Mouse (Mus musculus) kidney, postnatal 0 days (tissue): ENCODE measurements around the gene Fbrs. TPM values are rescaled to one million over a fixed set of nuclear protein-coding genes. Genes with fewer than 3 reads are reported as not detected.

Source experiments
- ATAC-seq: fragments of 200-750 bp; cut with Nextera tagmentation; replicated peaks from 2 replicates; pipeline ENCODE4 v1.8.0; 2017; ENCODE audit warnings: low read depth, moderate number of reproducible peaks, moderate TSS enrichment, moderate library complexity; ENCODE audit not compliant: low FRiP score
- DNase-seq: peaks from one replicate; pipeline ENCODE4 v3.0.0-alpha.2; 2016; ENCODE audit warnings: low spot score
- H3K27ac ChIP-seq: fragments of 300-500 bp; sonication (generic); 2 replicates; pipeline ENCODE4 v1.5.1; 2014; ENCODE audit warnings: mild to moderate bottlenecking
- H3K27me3 ChIP-seq: fragments of 300-500 bp; sonication (generic); 2 replicates; pipeline ENCODE4 v1.6.1; 2014; ENCODE audit warnings: low read length, mixed read lengths; ENCODE audit not compliant: insufficient read depth
- H3K36me3 ChIP-seq: fragments of 300-500 bp; sonication (generic); 2 replicates; pipeline ENCODE4 v1.6.1; 2014; ENCODE audit warnings: low read length, mixed read lengths; ENCODE audit not compliant: insufficient read depth
- H3K4me1 ChIP-seq: fragments of 300-500 bp; sonication (generic); replicated peaks from 2 replicates; pipeline ENCODE4 v1.6.1; 2014; ENCODE audit warnings: antibody characterized with exemption, low read length, mixed read lengths; ENCODE audit not compliant: insufficient read depth
- H3K4me2 ChIP-seq: fragments of 300-500 bp; sonication (generic); 2 replicates; pipeline ENCODE4 v1.6.1; 2014; ENCODE audit warnings: mild to moderate bottlenecking, low read length, moderate library complexity, mixed read lengths
- H3K4me3 ChIP-seq: fragments of 300-500 bp; sonication (generic); replicated peaks from 2 replicates; pipeline ENCODE4 v1.5.1; 2014; ENCODE audit warnings: low read depth, low read length
- H3K9ac ChIP-seq: fragments of 300-500 bp; sonication (generic); 2 replicates; pipeline ENCODE4 v1.6.1; 2014; ENCODE audit warnings: low read depth, low read length
- H3K9me3 ChIP-seq: fragments of 300-500 bp; sonication (generic); replicated peaks from 2 replicates; pipeline ENCODE4 v1.6.1; 2016; ENCODE audit warnings: low read length, inconsistent platforms, mixed read lengths
- CTCF ChIP-seq: IDR thresholded peaks from 2 replicates; pipeline ENCODE4 v1.5.1; 2016; ENCODE audit warnings: antibody characterized with exemption, low read depth, mild to moderate bottlenecking, moderate library complexity
- WGBS: fragments of 180-500 bp; shearing (Covaris S2); extraction: QIAGEN DNeasy Blood & Tissue Kit; methylation state at CpG from one replicate; pipeline ENCODE4 v1.1.7; 2014; 5-methylcytosine and 5-hydroxymethylcytosine counted together
- microRNA-seq: library from miRNA; unstranded; fragments of <30 nt; microRNA quantifications from one replicate; pipeline ENCODE4, GENCODE M21; 2016
- polyA plus RNA-seq: library from polyadenylated mRNA; unstranded; fragments of >200 nt; fragmentation: Nextera tagmentation; extraction: Ambion mirVana; gene quantifications from 2 replicates; pipeline ENCODE4 v1.2.1, GENCODE M21; 2015

The Fbrs gene
- polyA plus RNA-seq, 1 experiment from 2014 or later = 8.7 TPM

- Histone ChIP-seq H3K36me3 (peaks cover 11% of the 10 kb centered on the region; the same call in 1 of the 2 replicates), H3K4me2 (peak overlapping the region; percentile 63), H3K9me3 (no peaks in the 10 kb centered on the region), H3K27me3 (no peaks in the 10 kb centered on the region), H3K4me3 (peak overlapping the region; percentile 83), H3K9ac (peak overlapping the region; percentile 96), H3K27ac (peak overlapping the region; percentile 99), H3K4me1 (0 out of 2 replicates have a peak, but pooled peaks cover 5% of the 10 kb centered on the region)
- under 1% methylated on average over 75 of the region's 93 CpGs for WGBS
- peak; percentile 80 for ATAC-seq
- no peak for TF ChIP-seq CTCF
- DNase-seq = peak; percentile 95
Observed at GRCm38 (mm10) chr7:127512231-127513015, 33.4 kb downstream of the Fbrs start.

GRCm38 (mm10) chr7:127513016-127513390 is 34.0 kb downstream of the Fbrs start:
- H3K27ac ChIP-seq = peak overlapping the region; percentile 99
- 0 out of 2 replicates have a peak, but pooled peaks cover 5% of the 10 kb centered on the region for H3K4me1 ChIP-seq
- DNase-seq = no peak

GRCm38 (mm10) chr7:127513781-127514180 is 34.8 kb downstream of the Fbrs start:
- peak overlapping the region; percentile 63 for H3K4me2 ChIP-seq
- WGBS = 49% methylated on average over 3 of the region's 3 CpGs
- peaks cover 23% of the 10 kb centered on the region; the same call in 1 of the 2 replicates for H3K36me3 ChIP-seq
- H3K4me3 ChIP-seq = peak overlapping the region; percentile 83
- no peak for TF ChIP-seq CTCF
- no peak for DNase-seq
- peak overlapping the region; percentile 99; the same call in 1 of the 2 replicates for H3K27ac ChIP-seq
- H3K9ac ChIP-seq = no peak overlapping the region
- 0 out of 2 replicates have a peak, but pooled peaks cover 5% of the 10 kb centered on the region for H3K4me1 ChIP-seq
- ATAC-seq = no peak
- no peaks in the 10 kb centered on the region for H3K9me3 ChIP-seq
- H3K27me3 ChIP-seq = no peaks in the 10 kb centered on the region

More at GRCm38 (mm10) chr7:127513016-127513390, 34.0 kb downstream of the Fbrs start:
- 20% methylated on average over 8 of the region's 8 CpGs for WGBS
- peaks cover 16% of the 10 kb centered on the region; the same call in 1 of the 2 replicates for H3K36me3 ChIP-seq
- no peak for ATAC-seq
- peak overlapping the region; percentile 96; the same call in 1 of the 2 replicates for H3K9ac ChIP-seq
- H3K27me3 ChIP-seq = no peaks in the 10 kb centered on the region
- 0 out of 2 replicates have a peak, but pooled peaks have one; percentile 4 for TF ChIP-seq CTCF
- no peaks in the 10 kb centered on the region for H3K9me3 ChIP-seq
- peak overlapping the region; percentile 63 for H3K4me2 ChIP-seq
- peak overlapping the region; percentile 83 for H3K4me3 ChIP-seq

GRCm38 (mm10) chr7:127515846-127516245 is 36.8 kb downstream of the Fbrs start:
- no peaks in the 10 kb centered on the region for H3K9me3 ChIP-seq
- no peak overlapping the region for H3K27ac ChIP-seq
- TF ChIP-seq CTCF = no peak
- H3K36me3 ChIP-seq = peaks cover 29% of the 10 kb centered on the region; the same call in 1 of the 2 replicates
- 0 out of 2 replicates have a peak, but pooled peaks cover 5% of the 10 kb centered on the region for H3K4me1 ChIP-seq
- H3K9ac ChIP-seq = no peak overlapping the region
- no peak overlapping the region for H3K4me3 ChIP-seq
- ATAC-seq = no peak
- DNase-seq = no peak
- 93% methylated on average over 7 of the region's 7 CpGs for WGBS
- H3K27me3 ChIP-seq = no peaks in the 10 kb centered on the region
- H3K4me2 ChIP-seq = no peak overlapping the region

GRCm38 (mm10) chr7:127516344-127516743 is 37.3 kb downstream of the Fbrs start:
- Histone ChIP-seq H3K9ac (no peak overlapping the region), H3K27ac (no peak overlapping the region), H3K4me1 (0 out of 2 replicates have a peak, but pooled peaks cover 5% of the 10 kb centered on the region), H3K9me3 (no peaks in the 10 kb centered on the region), H3K4me2 (no peak overlapping the region), H3K27me3 (no peaks in the 10 kb centered on the region), H3K36me3 (peaks cover 30% of the 10 kb centered on the region), H3K4me3 (no peak overlapping the region)
- DNase-seq = no peak
- 96% methylated on average over 6 of the region's 7 CpGs for WGBS
- TF ChIP-seq CTCF = no peak
- no peak for ATAC-seq

GRCm38 (mm10) chr7:127519284-127519683 is 40.3 kb downstream of the Fbrs start, which contains the start of gene Gm42715:
Gene Gm42715 (plus strand): TSS chr7:127519584.
- no peak for TF ChIP-seq CTCF
- no peak within 1 kb of the TSS for H3K4me2 ChIP-seq
- H3K9ac ChIP-seq = no peak within 1 kb of the TSS
- H3K4me1 ChIP-seq = no peaks in the 10 kb centered on the region
- over 99% methylated on average over 3 of the region's 3 CpGs for WGBS
- no peak within 1 kb of the TSS for H3K27ac ChIP-seq
- H3K36me3 ChIP-seq = peaks cover 57% of the 10 kb centered on the region
- no peaks in the 10 kb centered on the region for H3K27me3 ChIP-seq
- no peak within 1 kb of the TSS for H3K4me3 ChIP-seq
- DNase-seq (no peak), ATAC-seq (no peak)
- no peaks in the 10 kb centered on the region for H3K9me3 ChIP-seq

Small RNA genes within 50 kb of the gene (microRNA-seq; reads per million reads assigned to microRNA genes)
- not detected for gene Gm47278
- gene Mir7060 = not detected

Other genes starting within 250 kb of the Fbrs start
- 22.3 and 25.1 TPM in 2 replicates for gene Zfp553, start 246.1 kb upstream of the Fbrs start, polyA plus RNA-seq
- gene Sept1, start 246.1 kb upstream of the Fbrs start, polyA plus RNA-seq = 16.7 and 20.5 TPM in 2 replicates
- 46.2 and 49.3 TPM in 2 replicates for gene Zfp771, start 234.9 kb upstream of the Fbrs start, polyA plus RNA-seq
- 146 and 157 TPM in 2 replicates for gene Dctpp1, start 218.5 kb upstream of the Fbrs start, polyA plus RNA-seq
- gene Sephs2, start 205.1 kb upstream of the Fbrs start, polyA plus RNA-seq = 207 and 215 TPM in 2 replicates
- gene Itgal, start 182.9 kb upstream of the Fbrs start, polyA plus RNA-seq = 0.93 and 1.1 TPM in 2 replicates
- 21.2 and 22.2 TPM in 2 replicates for gene Zfp768, start 133.6 kb upstream of the Fbrs start, polyA plus RNA-seq
- 5.5 and 6.8 TPM in 2 replicates for gene Zfp747, start 103.1 kb upstream of the Fbrs start, polyA plus RNA-seq
- gene 9130019O22Rik, start 92.0 kb upstream of the Fbrs start, polyA plus RNA-seq = 4.8 and 5.6 TPM in 2 replicates
- 6.5 and 7.4 TPM in 2 replicates for gene E430018J23Rik, start 85.6 kb upstream of the Fbrs start, polyA plus RNA-seq
- gene Zfp764, start 72.4 kb upstream of the Fbrs start, polyA plus RNA-seq = 5.6 and 6.7 TPM in 2 replicates
- gene Zfp688, start 57.1 kb upstream of the Fbrs start, polyA plus RNA-seq = 29.7 and 31.9 TPM in 2 replicates
- 4.8 and 5.0 TPM in 2 replicates for gene Zfp689, start 30.0 kb upstream of the Fbrs start, polyA plus RNA-seq
- gene Prr14, start 19.6 kb upstream of the Fbrs start, polyA plus RNA-seq = 37.1 and 37.5 TPM in 2 replicates
- 19.2 and 24.1 TPM in 2 replicates for gene Srcap, start 32.8 kb downstream of the Fbrs start, polyA plus RNA-seq
- 10.9 and 11.4 TPM in 2 replicates for gene Gm42715, start 40.4 kb downstream of the Fbrs start, polyA plus RNA-seq
- gene Tmem265, start 82.2 kb downstream of the Fbrs start, polyA plus RNA-seq = 4.9 and 6.8 TPM in 2 replicates
- 28.8 and 32.2 TPM in 2 replicates for gene Phkg2, start 94.1 kb downstream of the Fbrs start, polyA plus RNA-seq
- 16.5 and 17.1 TPM in 2 replicates for gene Ccdc189, start 109.4 kb downstream of the Fbrs start, polyA plus RNA-seq
- gene Rnf40, start 109.6 kb downstream of the Fbrs start, polyA plus RNA-seq = 32.4 and 35.3 TPM in 2 replicates
- 12.5 and 12.9 TPM in 2 replicates for gene Zfp629, start 136.6 kb downstream of the Fbrs start, polyA plus RNA-seq
- 56.1 and 70.9 TPM in 2 replicates for gene Bcl7c, start 229.7 kb downstream of the Fbrs start, polyA plus RNA-seq
- gene Ctf1, start 233.5 kb downstream of the Fbrs start, polyA plus RNA-seq = 14.5 and 15.9 TPM in 2 replicates